Mouse (Mus musculus) adrenal gland, adult 18-20 months (tissue): ENCODE data around the gene Rdh12. TPM values are rescaled to one million over a fixed set of nuclear protein-coding genes. Genes with fewer than 3 reads are reported as not detected.

Experiments used
- DNase-seq, 2 experiments: peaks; one replicate each; pipeline ENCODE4 v3.0.0; 2021 to 2022; ENCODE audit warnings: low spot score in 2 of 2
- total RNA-seq, 2 experiments: library from RNA; stranded (reverse); gene quantifications; 1 replicate in 1 of 2; 2 replicates in 1 of 2; pipeline ENCODE4 v1.2.3; 2021

Rdh12 gene
- total RNA-seq, 2 experiments from 2014 or later, result 0.53 to 0.64 TPM

GRCm38 (mm10) chr12:79248110-79248509 is 39.4 kb downstream of the Rdh12 start:
- DNase-seq, result no peak

DNA sequence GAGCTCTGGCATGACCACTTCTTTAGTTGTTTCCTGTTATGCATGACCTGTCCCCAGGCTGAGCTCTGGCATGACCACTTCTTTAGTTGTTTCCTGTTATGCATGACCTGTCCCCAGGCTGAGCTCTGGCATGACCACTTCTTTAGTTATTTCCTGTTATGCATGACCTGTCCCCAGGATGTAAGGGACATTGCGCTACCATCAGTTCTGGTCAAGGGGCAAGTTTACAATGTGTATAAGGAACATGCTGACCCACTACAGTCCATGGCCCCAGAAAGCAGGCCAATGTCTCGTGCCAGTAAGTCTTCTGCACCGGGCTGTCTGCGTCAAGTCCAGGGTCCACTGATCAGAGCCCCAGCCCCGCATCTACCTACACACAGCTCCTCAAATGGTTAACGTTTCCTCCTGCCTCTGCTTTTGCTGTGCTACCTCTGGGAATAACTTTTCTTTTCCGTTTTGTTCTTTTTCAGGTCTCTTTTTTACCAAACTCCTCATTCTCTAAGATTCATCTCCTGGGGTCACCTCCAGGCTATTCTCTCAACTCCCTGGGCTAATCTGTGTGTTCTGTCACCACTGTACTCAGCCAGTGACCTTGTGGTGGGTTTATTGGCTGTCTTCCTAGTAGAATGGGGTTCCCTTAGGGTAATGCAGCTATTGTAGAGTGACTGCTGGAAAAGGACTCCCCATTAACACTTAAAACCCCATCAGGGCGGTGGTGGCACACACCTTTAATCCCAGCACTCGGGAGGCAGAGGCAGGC is 44.8 kb downstream of the Rdh12 start:
- no peak for DNase-seq

GRCm38 (mm10) chr12:79254975-79255374 is 46.3 kb downstream of the Rdh12 start:
- no peak for DNase-seq

DNA sequence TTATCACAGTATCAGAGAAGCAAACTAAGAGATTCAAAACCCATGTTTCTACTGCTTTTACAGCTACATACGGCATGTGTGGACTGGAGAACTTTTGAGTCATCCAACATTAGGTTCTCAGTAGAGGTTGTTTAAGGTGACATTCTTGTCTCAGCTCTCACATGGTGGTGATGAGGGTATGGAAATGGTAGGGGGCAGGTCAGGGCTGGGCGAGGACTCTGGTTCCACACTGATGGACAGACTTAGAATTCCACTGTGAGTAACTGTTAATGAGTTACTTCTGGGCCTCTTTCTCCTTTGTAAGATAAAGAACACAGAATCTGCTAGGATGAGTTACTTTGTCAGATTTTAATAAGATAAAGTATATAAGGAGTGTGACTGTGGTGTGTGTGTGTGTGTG is 51.4 kb downstream of the Rdh12 start:
- no peak for DNase-seq

GRCm38 (mm10) chr12:79261035-79261434 is 52.3 kb downstream of the Rdh12 start:
- no peak for DNase-seq

Other genes with a start within 250 kb of the Rdh12 start
- gene Tmem229b, start 201.3 kb upstream of the Rdh12 start, total RNA-seq, result 10 to 100 TPM in 1 of 2 experiments, 1 to 10 TPM in 1; 6.2 to 10.3 TPM
- 1 to 10 TPM; 1.9 to 3.6 TPM for gene Plekhh1, start 179.8 kb upstream of the Rdh12 start, total RNA-seq
- gene Pigh, start 119.3 kb upstream of the Rdh12 start, total RNA-seq, result 1 to 10 TPM; 7.5 to 9.6 TPM
- under 1 TPM; 0.48 to 0.50 TPM for gene Arg2, start 78.1 kb upstream of the Rdh12 start, total RNA-seq
- 100 to 1,000 TPM; 121 to 131 TPM for gene Vti1b, start 36.2 kb upstream of the Rdh12 start, total RNA-seq
- gene Rdh11, start 16.6 kb upstream of the Rdh12 start, total RNA-seq, result 10 to 100 TPM; 18.6 to 20.2 TPM
- gene Zfyve26, start 87.4 kb downstream of the Rdh12 start, total RNA-seq, result 10 to 100 TPM; 18.7 to 22.5 TPM
- under 1 TPM; 0.26 to 0.46 TPM for gene Rad51b, start 88.4 kb downstream of the Rdh12 start, total RNA-seq